Mouse (Mus musculus): ENCODE measurements at regions not wholly inside any gene's neighbourhood (a gene's known extent, or its start where the extent isn't known, plus 50 kb on each side); places are given as distances from the start of the nearest gene placed in this dataset.

DNA sequence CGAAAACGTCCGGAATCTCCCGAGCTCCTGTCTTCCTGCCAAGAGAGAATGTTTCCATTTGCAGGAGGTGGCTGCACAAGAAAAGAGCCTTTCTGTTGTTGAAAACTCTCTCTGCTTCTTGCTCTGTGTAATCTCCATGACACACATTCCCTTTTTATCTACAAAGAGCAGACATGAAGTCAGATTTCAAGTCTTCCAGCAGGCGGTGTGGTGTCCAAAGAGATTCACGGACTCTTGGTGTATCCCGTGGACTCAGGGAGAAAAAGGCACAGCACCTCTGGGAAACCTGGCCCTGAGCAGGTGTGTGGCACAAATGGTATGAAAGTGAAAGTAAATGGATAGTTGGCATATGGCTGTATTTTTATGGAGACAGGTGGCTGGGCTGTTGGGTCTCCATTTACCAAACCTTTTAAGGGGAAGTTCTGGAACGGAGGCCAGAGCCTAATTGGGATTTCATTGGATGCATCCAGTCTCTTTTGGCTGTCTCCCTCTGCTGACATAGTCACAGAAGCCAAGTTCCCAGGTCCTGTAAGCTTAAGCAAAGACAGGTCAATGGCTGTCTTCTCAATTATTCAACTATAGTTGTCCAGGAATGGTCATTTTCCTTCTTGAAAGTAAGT lies 549.4 kb upstream of the Cdh5 start:
- TF ChIP-seq CTCF (IDR thresholded peaks at IDR 0.05; ENCODE audit: control insufficient read depth, insufficient read depth, insufficient read length) (no peak), MAX (IDR thresholded peaks at IDR 0.05) (no peak)

Measured in C2C12 (cell line).